Mouse (Mus musculus): Measurements from ENCODE around the gene Rdh1.

DNA sequence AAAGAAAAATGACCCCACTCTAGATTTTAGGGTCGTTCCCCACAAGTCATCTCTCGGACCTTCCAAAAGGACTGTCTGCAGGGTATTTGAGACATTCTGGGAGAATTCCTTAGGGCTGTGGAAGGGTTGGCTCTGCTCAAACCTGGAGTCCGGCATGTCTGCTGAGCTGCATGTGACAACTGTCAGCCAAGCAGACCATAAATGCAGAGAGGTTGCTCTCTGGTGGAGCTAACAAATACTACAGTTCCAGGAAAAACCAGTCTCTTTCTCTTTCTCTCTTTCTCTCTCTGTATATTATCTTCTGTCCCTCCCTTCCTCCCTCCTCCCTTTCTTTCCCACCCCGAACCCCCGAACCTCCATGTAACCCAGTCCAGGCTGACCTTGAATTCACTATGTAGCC, 25.1 kb upstream of the Rdh1 start:
- TF ChIP-seq CTCF (IDR thresholded peaks at IDR 0.05; ENCODE audit: control insufficient read depth, insufficient read depth, low read length) (no peak), POLR2A (IDR thresholded peaks at IDR 0.05; ENCODE audit: borderline replicate concordance, control insufficient read depth, low read depth, low read length) (no peak)
